Mouse (Mus musculus) mouse embryonic stem cell (cell line): ENCODE results near the gene Zfp652.
"Not testable (repeated sequence)": the region's sequence is repeated elsewhere in the genome, so short reads cannot be mapped to it uniquely, and the experiment has no call there.

Experiments used
- in situ Hi-C, 2 experiments: fragments of 300-500 bp; cut with MboI; formaldehyde crosslinking; loops; 1 replicate in 1 of 2; 3 replicates in 1 of 2; pipeline ENCODE4 v1.14.3; 2019 to 2020; ENCODE audit warnings: low sequenced_read_pairs in 2 of 2, low pct_unique_long_range_greater_than_20kb in 1 of 2, mixed read lengths in 1 of 2; ENCODE audit not compliant: unreplicated experiment in 1 of 2

Gene Zfp652

DNA sequence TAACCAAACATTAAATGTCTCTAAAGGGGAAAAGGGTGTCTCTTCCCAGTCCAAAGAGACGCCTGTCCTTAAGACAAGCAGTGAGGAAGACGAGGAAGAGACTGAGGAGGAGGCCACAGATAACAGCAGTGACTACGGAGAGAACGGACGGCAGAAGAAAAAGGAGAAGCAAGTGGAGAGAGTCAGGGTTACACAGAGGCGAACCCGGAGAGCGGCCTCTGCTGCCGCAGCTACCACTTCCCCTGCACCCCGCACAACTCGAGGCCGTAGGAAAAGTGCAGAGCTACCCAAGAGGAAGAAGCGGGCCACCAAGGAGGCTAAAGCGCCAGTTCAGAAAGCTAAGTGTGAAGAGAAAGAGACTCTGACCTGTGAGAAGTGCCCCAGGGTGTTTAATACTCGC lies 37.1 kb downstream of the Zfp652 start:
- in situ Hi-C loops = loop anchor here (5.0 kb wide), 1 partner anchor 67 kb away; no protein-coding TSS in a partner anchor

GRCm38 (mm10) chr11:95750995-95751394 lies 38.5 kb downstream of the Zfp652 start:
- in situ Hi-C loops = loop anchor here (5.0 kb wide), 1 partner anchor 69 kb away; no protein-coding TSS in a partner anchor

DNA sequence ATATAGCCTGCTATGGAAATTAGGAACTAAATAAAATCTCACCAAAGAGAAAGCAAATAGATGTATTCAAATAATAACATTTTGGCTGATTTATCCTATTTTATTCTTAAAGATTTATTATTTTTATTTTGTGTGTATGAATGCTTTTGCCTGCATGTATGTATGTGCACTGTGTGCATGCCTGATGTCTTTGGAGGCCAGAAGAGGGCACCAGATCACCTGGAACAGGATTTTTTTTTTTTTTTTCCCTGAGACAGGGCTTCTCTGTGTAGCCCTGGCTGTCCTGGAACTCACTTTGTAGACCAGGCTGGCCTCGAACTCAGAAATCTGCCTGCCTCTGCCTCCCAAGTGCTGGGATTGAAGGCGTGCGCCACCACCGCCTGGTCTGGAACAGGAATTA lies 42.7 kb downstream of the Zfp652 start:
- in situ Hi-C loops = not testable (repeated sequence)

GRCm38 (mm10) chr11:95760521-95760920 lies 48.0 kb downstream of the Zfp652 start:
- in situ Hi-C loops = no loop called here

- in situ Hi-C loops = no loop called here
These were observed 50.5 kb downstream of the Zfp652 start for GRCm38 (mm10) chr11:95762996-95763395.

DNA sequence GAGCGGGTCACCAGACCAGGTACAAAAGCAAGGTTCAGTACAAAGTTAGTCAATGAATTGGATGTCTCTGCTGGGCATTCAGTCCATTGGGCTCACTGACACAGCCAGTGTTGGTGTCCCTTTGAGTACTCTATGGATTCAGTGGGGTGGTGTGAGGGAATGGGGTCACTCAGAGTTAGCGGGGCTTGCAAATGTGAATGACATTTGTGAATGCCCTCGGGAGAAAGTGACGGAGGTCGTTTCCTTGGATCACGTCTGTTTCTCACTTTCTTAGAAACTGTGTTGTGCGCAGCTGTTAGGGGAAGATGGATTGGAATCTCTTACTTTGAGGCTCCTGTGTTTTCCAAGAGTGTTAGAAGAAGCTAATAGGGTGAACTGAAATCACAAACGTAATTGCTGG lies 52.3 kb downstream of the Zfp652 start:
- in situ Hi-C loops = no loop called here

DNA sequence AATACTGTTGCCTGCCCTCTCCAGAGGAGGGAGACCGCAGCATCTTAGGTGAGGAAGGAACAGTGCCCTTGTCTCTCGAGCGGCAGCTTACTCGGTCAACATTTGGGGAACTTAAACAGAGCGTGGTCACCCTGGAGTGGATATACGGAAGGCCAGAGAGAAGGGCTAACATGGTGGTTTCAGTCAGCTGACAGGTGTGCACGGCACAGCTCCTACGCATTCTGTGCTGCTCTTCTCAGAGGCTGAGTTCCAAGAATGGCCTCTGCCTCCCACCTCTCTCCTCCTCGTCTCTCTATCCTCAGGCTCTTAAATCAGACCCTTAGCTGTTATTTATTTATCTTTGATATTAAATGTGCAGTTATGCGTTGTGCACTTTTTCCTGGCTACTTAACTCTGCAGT lies 52.9 kb downstream of the Zfp652 start:
- in situ Hi-C loops = no loop called here

DNA sequence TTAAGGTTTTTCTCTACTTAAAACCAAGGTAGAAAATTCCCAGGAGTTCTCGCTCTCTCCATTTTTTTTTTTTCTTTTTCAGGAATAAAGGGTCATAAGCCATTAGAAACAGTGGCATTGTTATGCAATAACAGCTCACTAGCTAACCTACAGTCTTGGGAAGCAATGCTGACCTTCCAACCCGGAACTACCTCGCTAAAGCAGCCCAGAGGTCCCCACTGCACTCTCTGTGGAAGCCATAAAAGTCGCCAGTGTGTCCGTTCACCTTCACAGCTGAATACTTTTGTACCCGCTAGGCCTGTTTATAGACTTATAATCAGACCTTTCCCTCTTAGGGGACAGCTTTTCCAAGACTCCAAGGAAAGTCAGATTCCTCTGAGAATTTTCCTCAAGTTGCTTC lies 55.8 kb downstream of the Zfp652 start:
- in situ Hi-C loops = no loop called here

GRCm38 (mm10) chr11:95769208-95769607 lies 56.7 kb downstream of the Zfp652 start:
- in situ Hi-C loops = no loop called here

- in situ Hi-C loops = no loop called here
These were observed 58.4 kb downstream of the Zfp652 start for GRCm38 (mm10) chr11:95770720-95771364.

DNA sequence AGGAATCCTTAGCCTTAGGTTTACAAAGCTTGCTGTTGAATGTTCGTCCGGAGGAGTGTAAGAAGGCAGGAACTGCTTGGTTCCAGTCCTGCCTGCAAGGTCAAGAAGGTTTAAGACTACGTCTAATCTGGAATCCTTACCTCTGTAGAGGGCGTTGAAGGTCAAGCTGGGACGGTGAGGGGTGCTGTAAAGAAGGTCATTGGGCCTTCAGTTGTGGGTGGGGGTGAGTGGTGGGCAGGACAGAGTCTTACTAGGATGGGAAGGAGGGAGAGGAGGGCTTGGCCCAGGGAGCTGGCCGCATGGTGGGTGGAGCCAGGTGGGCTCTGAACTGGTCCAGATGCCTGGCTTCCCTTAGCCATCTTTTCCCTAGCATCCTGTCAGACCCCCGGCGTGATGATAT lies 59.2 kb downstream of the Zfp652 start:
- in situ Hi-C loops = no loop called here

- in situ Hi-C loops = no loop called here
These were observed 60.8 kb downstream of the Zfp652 start for GRCm38 (mm10) chr11:95773264-95773663.

- in situ Hi-C loops = no loop called here
These were observed 65.1 kb downstream of the Zfp652 start for GRCm38 (mm10) chr11:95777323-95778297.

- in situ Hi-C loops = no loop called here
These were observed 66.4 kb downstream of the Zfp652 start for GRCm38 (mm10) chr11:95778831-95779251.

DNA sequence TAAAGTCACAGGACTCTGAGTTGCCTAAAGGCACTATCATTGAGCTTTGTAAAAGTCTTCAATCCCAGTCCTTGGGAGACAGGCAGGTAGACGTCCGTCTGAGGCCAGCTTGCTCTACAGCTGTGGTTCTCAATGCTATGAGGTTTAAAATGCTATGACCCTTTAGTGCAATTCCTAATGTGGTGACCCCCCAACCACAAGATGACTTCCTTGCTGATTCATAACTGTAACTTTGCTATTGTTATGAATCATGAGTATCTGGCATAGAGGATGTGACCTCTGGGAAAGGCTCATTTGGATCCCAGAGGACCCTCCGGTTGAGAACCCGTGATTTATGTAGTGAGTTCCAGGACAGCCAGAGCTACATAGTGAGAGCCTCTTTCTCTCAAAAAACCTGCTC lies 66.9 kb downstream of the Zfp652 start:
- in situ Hi-C loops = no loop called here

DNA sequence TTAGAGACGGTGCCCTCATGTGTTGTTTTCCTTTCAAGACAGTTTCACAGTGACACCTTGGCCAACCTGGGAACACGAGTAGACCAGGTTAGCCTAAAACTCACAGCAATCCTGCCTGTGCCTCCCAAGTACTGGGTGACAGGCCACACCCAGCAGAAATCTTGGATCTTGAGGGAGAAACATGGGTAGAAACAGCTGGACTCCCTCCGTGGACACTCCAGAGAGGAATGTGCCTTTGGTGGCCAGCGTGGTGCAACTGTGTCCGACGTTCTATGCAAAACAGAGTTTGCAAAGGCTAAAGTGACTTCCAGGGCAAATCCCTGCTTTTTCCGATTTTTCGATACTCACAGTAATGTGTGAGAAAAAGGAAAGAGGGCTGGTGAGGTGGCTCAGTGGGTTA lies 68.0 kb downstream of the Zfp652 start:
- in situ Hi-C loops = loop anchor here in 1 of 2 experiments (5.0 to 10.0 kb wide), 2 partner anchors 72 to 154 kb away; no protein-coding TSS in a partner anchor

GRCm38 (mm10) chr11:95781557-95781956 lies 69.1 kb downstream of the Zfp652 start:
- in situ Hi-C loops = loop anchor here in 1 of 2 experiments (5.0 to 10.0 kb wide), 2 partner anchors 71 to 153 kb away; no protein-coding TSS in a partner anchor

GRCm38 (mm10) chr11:95783457-95783856 lies 71.0 kb downstream of the Zfp652 start:
- in situ Hi-C loops = loop anchor here in 1 of 2 experiments (5.0 to 10.0 kb wide), 2 partner anchors 69 to 151 kb away; no protein-coding TSS in a partner anchor

- in situ Hi-C loops = loop anchor here in 1 of 2 experiments (5.0 to 10.0 kb wide), 2 partner anchors 68 to 151 kb away; no protein-coding TSS in a partner anchor
These were observed 71.5 kb downstream of the Zfp652 start for GRCm38 (mm10) chr11:95783958-95784357.
